Mouse (Mus musculus) brain, adult 10 weeks (tissue): ENCODE measurements around the gene Gm49321. TPM values are rescaled to one million over a fixed set of nuclear protein-coding genes. Genes with fewer than 3 reads are reported as not detected.

Source experiments
- polyA plus RNA-seq: library from polyadenylated mRNA; stranded (reverse); fragments of 350-450 nt; fragmentation: Illumina TruSeq; extraction: RNeasy Lipid Tissue Mini Kit (QIAGEN cat#74804); gene quantifications from one replicate; pipeline ENCODE4 v1.2.3, GENCODE M21; 2015; ENCODE audit warnings: low read depth, low replicate concordance

The Gm49321 gene
- not detected for polyA plus RNA-seq

DNA sequence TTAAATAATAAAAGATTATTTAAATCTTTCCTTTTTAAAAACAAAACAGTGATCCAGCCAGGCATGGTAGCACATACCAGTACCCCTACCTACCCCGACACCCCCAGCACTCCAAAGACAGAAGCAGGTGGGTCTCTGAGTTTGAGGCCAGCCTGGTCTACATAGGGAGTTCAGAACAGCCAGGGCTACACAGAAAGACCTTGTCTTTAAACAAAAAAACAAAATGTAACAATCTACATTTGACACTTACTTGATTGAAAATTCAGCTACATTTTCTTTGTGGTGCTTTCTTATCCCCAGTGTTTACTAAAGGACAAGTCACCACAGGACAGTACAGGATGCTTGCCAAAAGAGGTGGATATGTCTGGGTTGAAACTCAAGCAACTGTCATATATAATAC, at the start of gene Gm49321:
Gene Gm49321 (plus strand): TSS at position 301 of the 400 bp plus-strand sequence.

DNA sequence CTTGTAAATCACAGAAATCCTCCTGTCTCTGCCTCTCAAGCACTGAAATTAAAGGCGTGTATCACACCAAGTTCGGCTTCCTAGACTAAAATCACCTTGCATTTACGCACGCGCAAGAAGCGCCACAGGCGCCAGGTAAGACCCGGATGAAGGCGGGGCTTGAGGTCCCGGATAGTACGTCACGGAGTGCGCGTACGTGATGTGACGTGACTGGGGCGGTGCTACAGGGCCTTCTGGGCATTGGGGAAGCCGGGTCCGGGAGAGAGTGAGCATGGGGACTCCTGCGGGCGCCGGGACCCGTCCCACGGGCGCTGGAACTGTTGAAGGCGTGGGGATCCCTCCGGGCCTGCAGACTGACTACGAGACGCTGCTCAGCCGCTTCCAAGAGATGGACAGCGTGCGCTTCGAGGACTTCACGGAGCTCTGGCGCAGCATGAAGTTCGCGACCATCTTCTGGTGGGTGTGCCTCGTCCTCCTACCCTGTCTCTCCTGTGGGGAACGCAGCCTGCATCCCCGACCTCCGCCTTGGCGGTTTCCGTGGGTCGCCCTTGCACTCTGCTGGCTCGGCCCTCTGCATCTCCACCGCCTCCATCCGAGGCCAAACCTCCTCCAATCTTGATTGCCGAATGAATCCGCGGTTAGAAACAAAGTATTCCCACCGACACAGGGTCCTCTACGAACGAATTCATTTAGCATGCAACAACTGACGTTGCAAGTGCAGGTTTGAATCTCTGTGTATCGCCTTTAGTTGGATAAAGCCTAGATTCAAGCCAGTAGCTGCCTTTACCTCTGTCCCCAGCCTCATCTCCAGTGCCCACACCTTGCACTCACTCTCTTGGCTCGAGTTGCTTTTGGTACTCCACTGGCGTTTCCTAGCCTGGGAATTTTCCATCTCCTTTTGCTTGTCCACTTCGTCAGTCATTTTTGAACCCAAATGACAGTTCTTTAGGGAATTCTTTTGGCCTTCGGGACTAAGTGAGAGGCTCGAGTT, 27.1 kb downstream of the Gm49321 start, which contains the start of gene Snapc1:
Gene Snapc1 (plus strand): TSS at position 191 of the 991 bp plus-strand sequence.

DNA sequence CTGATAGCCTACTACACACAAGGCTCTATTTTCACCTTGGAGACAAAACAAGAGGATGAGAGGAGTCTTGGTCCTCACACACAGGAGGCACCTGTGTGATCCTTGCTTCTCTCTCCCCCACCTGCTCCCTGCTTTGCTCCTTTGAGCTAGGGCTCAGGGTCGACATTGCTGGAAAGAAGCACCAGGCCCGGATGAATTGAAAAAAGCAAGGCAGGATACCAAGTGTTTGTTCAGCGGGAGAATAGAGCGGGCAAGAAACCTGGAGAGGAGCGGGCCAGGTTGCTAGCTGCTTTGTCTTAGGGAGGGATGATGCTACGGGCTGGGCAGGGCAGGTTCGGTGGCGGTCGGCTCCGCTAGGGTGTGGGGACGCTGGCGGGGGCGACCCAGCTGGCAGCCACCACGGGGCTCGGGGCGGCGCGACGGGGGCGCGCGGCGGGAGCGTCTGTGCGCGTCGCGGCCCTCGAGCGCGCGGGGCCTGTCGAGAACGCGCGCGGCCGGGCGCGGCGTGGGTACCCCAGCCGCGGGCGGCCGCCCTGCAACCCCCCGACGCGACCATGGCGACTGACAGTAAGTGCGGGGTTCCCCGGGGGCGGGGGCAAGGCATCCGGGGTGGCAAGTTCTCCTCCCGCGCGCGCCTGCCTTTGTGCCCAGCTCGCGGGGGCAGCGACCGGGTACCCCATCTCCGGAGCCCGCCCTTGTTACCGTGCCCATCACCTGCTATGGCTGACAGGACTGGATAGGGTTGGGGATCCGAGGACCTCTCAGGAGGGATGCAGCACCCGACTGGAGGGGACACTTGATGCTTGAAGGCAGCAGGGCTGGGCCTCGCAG, 60.1 kb downstream of the Gm49321 start, which contains the start of gene Syt16:
Gene Syt16 (plus strand): TSS at position 365 of the 831 bp plus-strand sequence.

Other genes with a start within 250 kb of the Gm49321 start
- gene Hif1a, start 36.3 kb upstream of the Gm49321 start, polyA plus RNA-seq: 45.2 TPM
- gene Snapc1, start 26.8 kb downstream of the Gm49321 start, polyA plus RNA-seq: 27.2 TPM
- 64.6 TPM for gene Syt16, start 60.0 kb downstream of the Gm49321 start, polyA plus RNA-seq